Mouse (Mus musculus) liver, postnatal 0 days (tissue): ENCODE data around the gene Gm15080. TPM values are rescaled to one million over a fixed set of nuclear protein-coding genes. Genes with fewer than 3 reads are reported as not detected.
"Not testable (repeated sequence)": the region's sequence is repeated elsewhere in the genome, so short reads cannot be mapped to it uniquely, and the experiment has no call there.

ENCODE experiments used
- ATAC-seq: fragments of 200-750 bp; cut with Nextera tagmentation; 2 replicates; pipeline ENCODE4 v1.8.0; 2017; ENCODE audit warnings: mild to moderate bottlenecking, moderate library complexity
- DNase-seq: peaks from one replicate; pipeline ENCODE4 v3.0.0-alpha.2; 2016
- H3K27ac ChIP-seq: fragments of 300-500 bp; sonication (generic); 2 replicates; pipeline ENCODE4 v1.5.1; 2014; ENCODE audit warnings: antibody characterized with exemption, moderate library complexity, mild to moderate bottlenecking, low read depth
- H3K27me3 ChIP-seq: fragments of 300-500 bp; sonication (generic); 2 replicates; pipeline ENCODE4 v1.6.1; 2014; ENCODE audit warnings: low read length, control low read depth, mixed read lengths; ENCODE audit not compliant: insufficient read depth
- H3K36me3 ChIP-seq: fragments of 300-500 bp; sonication (generic); replicated peaks from 2 replicates; pipeline ENCODE4 v1.6.1; 2014; ENCODE audit warnings: mild to moderate bottlenecking, control low read depth, low read length, moderate library complexity, mixed read lengths; ENCODE audit not compliant: insufficient read depth
- H3K4me1 ChIP-seq: fragments of 300-500 bp; sonication (generic); 2 replicates; pipeline ENCODE4 v1.6.1; 2014; ENCODE audit warnings: antibody characterized with exemption, mild to moderate bottlenecking, control low read depth; ENCODE audit not compliant: insufficient read depth
- H3K4me2 ChIP-seq: fragments of 300-500 bp; sonication (generic); 2 replicates; pipeline ENCODE4 v1.6.1; 2014; ENCODE audit warnings: low read depth, mild to moderate bottlenecking, low read length, moderate library complexity, mixed read lengths
- H3K4me3 ChIP-seq: fragments of 300-500 bp; sonication (generic); 2 replicates; pipeline ENCODE4 v1.5.1; 2014; ENCODE audit warnings: low read depth, low read length
- H3K9ac ChIP-seq: fragments of 300-500 bp; sonication (generic); replicated peaks from 2 replicates; pipeline ENCODE4 v1.6.1; 2014; ENCODE audit warnings: mild to moderate bottlenecking, moderate library complexity
- H3K9me3 ChIP-seq: fragments of 300-500 bp; sonication (generic); 2 replicates; pipeline ENCODE4 v1.6.1; 2016; ENCODE audit warnings: mild to moderate bottlenecking, control low read depth, low read length, mixed read lengths
- WGBS: fragments of 180-500 bp; shearing (Covaris S2); extraction: QIAGEN DNeasy Blood & Tissue Kit; methylation state at CpG from one replicate; pipeline ENCODE4 v1.1.7; 2014; ENCODE audit not compliant: insufficient replicate concordance; 5-methylcytosine and 5-hydroxymethylcytosine counted together
- polyA plus RNA-seq: library from polyadenylated mRNA; unstranded; fragments of >200 nt; fragmentation: Nextera tagmentation; extraction: Ambion mirVana; gene quantifications from 2 replicates; pipeline ENCODE4 v1.2.1, GENCODE M21; 2015

Gene Gm15080
- not detected in 2 replicates for polyA plus RNA-seq

GRCm38 (mm10) chrX:147992693-147993092 is at the start of gene Gm15080:
Gene Gm15080 (plus strand): TSS chrX:147992993.
- 63% methylated on average over 2 of the region's 5 CpGs for WGBS
- not testable (repeated sequence) for ATAC-seq

More at GRCm38 (mm10) chrX:147992693-147993092, at the start of gene Gm15080:
- not testable (repeated sequence) for H3K27ac ChIP-seq, DNase-seq, H3K36me3 ChIP-seq, H3K4me1 ChIP-seq, H3K9me3 ChIP-seq, H3K4me2 ChIP-seq, H3K4me3 ChIP-seq, H3K27me3 ChIP-seq, H3K9ac ChIP-seq

Other genes starting within 250 kb of the Gm15080 start
- gene Gm15128, start 227.0 kb upstream of the Gm15080 start, polyA plus RNA-seq, result not detected in 2 replicates
- not detected in 2 replicates for gene Gm15107, start 187.7 kb downstream of the Gm15080 start, polyA plus RNA-seq